12 mouse cellular contexts compared by ENCODE assay signal in genomic region chr9:77439371-77439770, GRCm38 (mm10).
A peak's percentile ranks its signal among the peaks of the same experiment; 100 is the strongest.
DNase-seq lines count a peak whose midpoint lies in the region; ATAC-seq and TF ChIP-seq lines count a peak whose summit lies in the region.
"Had no signal": no experiment of that assay in that cellular context is flagged by ENCODE, and none has a peak within 500 bp of the region (broad histone marks: within the 10 kb centered on the region; RNA-seq: fewer than 3 reads in every experiment).

No protein-coding gene starts in this region.

- no peak for DNase-seq in heart, postnatal 4 days
- peak; percentile 66 for DNase-seq in lung, postnatal 0 days (ENCODE audit: low spot score)
- DNase-seq in lung, postnatal 10 days: no peak
- DNase-seq in forebrain, postnatal 0 days: no peak
- no peak for DNase-seq in embryo, embryonic 10 days (ENCODE audit: low spot score)
- DNase-seq: cerebellum, adult 9-10 months; kidney, adult 2 months; liver, embryonic 13.5 days; right cerebral cortex, postnatal 25 days had no signal

- TF ChIP-seq CTCF in lung, postnatal 0 days (IDR thresholded peaks at IDR 0.05): no peak
- no peak for TF ChIP-seq CTCF in forebrain, postnatal 0 days (IDR thresholded peaks at IDR 0.05; ENCODE audit: low read depth)

- ATAC-seq in heart, embryonic 11.5 days (replicated peaks; ENCODE audit: insufficient number of reproducible peaks, low FRiP score, low TSS enrichment): no peak
- ATAC-seq in lung, postnatal 0 days: peak; percentile 87
- peak; percentile 5; the same call in 1 of the 2 replicates for ATAC-seq in forebrain, postnatal 0 days
- ATAC-seq in neural tube, embryonic 15.5 days (ENCODE audit: low FRiP score): no peak; the same call in 1 of the 2 replicates

- peaks cover 15% of the 10 kb centered on the region for H3K4me1 ChIP-seq in heart, embryonic 11.5 days (ENCODE audit: control insufficient read depth, insufficient read depth, low read length)
- H3K4me1 ChIP-seq in lung, postnatal 0 days (ENCODE audit: insufficient read depth, low read depth, low read length): peaks cover 13% of the 10 kb centered on the region; the same call in 1 of the 2 replicates
- H3K4me1 ChIP-seq in forebrain, postnatal 0 days (ENCODE audit: insufficient read depth): 0 out of 2 replicates have a peak, but pooled peaks cover 4% of the 10 kb centered on the region
- peaks cover 16% of the 10 kb centered on the region for H3K4me1 ChIP-seq in neural tube, embryonic 15.5 days

- TF ChIP-seq EP300 in lung, postnatal 0 days (IDR thresholded peaks at IDR 0.05): no peak

- peak overlapping the region; percentile 18; the same call in 1 of the 2 replicates for H3K9ac ChIP-seq in heart, embryonic 11.5 days (ENCODE audit: low read depth, low read length)
- no peak overlapping the region for H3K9ac ChIP-seq in lung, postnatal 0 days (replicated peaks; ENCODE audit: low read depth)
- no peak overlapping the region for H3K9ac ChIP-seq in forebrain, postnatal 0 days
- H3K9ac ChIP-seq in neural tube, embryonic 15.5 days (replicated peaks): no peak overlapping the region
- H3K9ac ChIP-seq: liver, embryonic 13.5 days had no signal

- WGBS in heart, embryonic 11.5 days (ENCODE audit: insufficient replicate concordance): 61% methylated on average over 6 of the region's 6 CpGs
- WGBS in lung, postnatal 0 days: 57% methylated on average over 6 of the region's 6 CpGs
- 91% methylated on average over 6 of the region's 6 CpGs for WGBS in forebrain, postnatal 0 days
- 74% methylated on average over 6 of the region's 6 CpGs for WGBS in neural tube, embryonic 15.5 days

- H3K27ac ChIP-seq in heart, embryonic 11.5 days (ENCODE audit: low read depth, low read length): peak overlapping the region; percentile 86
- H3K27ac ChIP-seq in lung, postnatal 0 days (ENCODE audit: low read length): peak overlapping the region; percentile 66; the same call in 1 of the 2 replicates
- H3K27ac ChIP-seq in forebrain, postnatal 0 days (ENCODE audit: low read depth, low read length): no peak overlapping the region
- H3K27ac ChIP-seq in neural tube, embryonic 15.5 days (replicated peaks): peak overlapping the region; percentile 78
- H3K27ac ChIP-seq: liver, embryonic 13.5 days had no signal

- H3K4me3 ChIP-seq in heart, embryonic 11.5 days (ENCODE audit: low read depth, low read length): no peak overlapping the region
- no peak overlapping the region for H3K4me3 ChIP-seq in lung, postnatal 0 days (ENCODE audit: low read depth, low read length)
- no peak overlapping the region for H3K4me3 ChIP-seq in forebrain, postnatal 0 days (ENCODE audit: low read depth, low read length)
- no peak overlapping the region for H3K4me3 ChIP-seq in neural tube, embryonic 15.5 days (replicated peaks)
- H3K4me3 ChIP-seq: erythroblast, embryonic 14.5 days; liver, embryonic 13.5 days had no signal

- H3K27me3 ChIP-seq in heart, embryonic 11.5 days (ENCODE audit: control insufficient read depth, insufficient read depth, low read length): no peaks in the 10 kb centered on the region
- no peaks in the 10 kb centered on the region for H3K27me3 ChIP-seq in lung, postnatal 0 days (replicated peaks; ENCODE audit: insufficient read depth, low read length)
- H3K27me3 ChIP-seq in forebrain, postnatal 0 days (ENCODE audit: insufficient read depth, low read length): no peaks in the 10 kb centered on the region
- H3K27me3 ChIP-seq in neural tube, embryonic 15.5 days (replicated peaks): no peaks in the 10 kb centered on the region
- H3K27me3 ChIP-seq: liver, embryonic 13.5 days had no signal

- H3K9me3 ChIP-seq in heart, embryonic 11.5 days (replicated peaks; ENCODE audit: control insufficient read depth, low read length): no peaks in the 10 kb centered on the region
- no peaks in the 10 kb centered on the region for H3K9me3 ChIP-seq in lung, postnatal 0 days (ENCODE audit: low read length)
- H3K9me3 ChIP-seq in forebrain, postnatal 0 days (ENCODE audit: low read length): no peaks in the 10 kb centered on the region
- H3K9me3 ChIP-seq in neural tube, embryonic 15.5 days (replicated peaks): no peaks in the 10 kb centered on the region
- H3K9me3 ChIP-seq: liver, embryonic 13.5 days had no signal

- peak overlapping the region; percentile 50 for H3K4me2 ChIP-seq in heart, embryonic 11.5 days
- H3K4me2 ChIP-seq in lung, postnatal 0 days (replicated peaks; ENCODE audit: low read depth, low read length): 0 out of 2 replicates have a peak overlapping the region, but pooled peaks have one; percentile 29
- H3K4me2 ChIP-seq in forebrain, postnatal 0 days (ENCODE audit: low read depth): no peak overlapping the region
- no peak overlapping the region for H3K4me2 ChIP-seq in neural tube, embryonic 15.5 days
- H3K4me2 ChIP-seq: liver, embryonic 13.5 days had no signal

- peaks cover 3% of the 10 kb centered on the region; the same call in 1 of the 2 replicates for H3K36me3 ChIP-seq in heart, embryonic 11.5 days (ENCODE audit: control insufficient read depth, insufficient read depth, low read length)
- no peaks in the 10 kb centered on the region for H3K36me3 ChIP-seq in lung, postnatal 0 days (ENCODE audit: insufficient read depth, low read length)
- 0 out of 2 replicates have a peak, but pooled peaks cover 6% of the 10 kb centered on the region for H3K36me3 ChIP-seq in forebrain, postnatal 0 days (ENCODE audit: insufficient read depth)
- peaks cover under 1% of the 10 kb centered on the region; the same call in 1 of the 2 replicates for H3K36me3 ChIP-seq in neural tube, embryonic 15.5 days
- H3K36me3 ChIP-seq: liver, embryonic 13.5 days had no signal

Comparison
In these comparisons a context has a peak if more than half of its experiments do, and no peak if none do; other contexts are left out.
1. ATAC-seq: peak in lung, postnatal 0 days (single experiment) and forebrain, postnatal 0 days (single experiment); none in heart, embryonic 11.5 days (single experiment) and neural tube, embryonic 15.5 days (single experiment).
2. H3K4me2 ChIP-seq: peak in heart, embryonic 11.5 days (single experiment) and lung, postnatal 0 days (single experiment); none in forebrain, postnatal 0 days (single experiment) and neural tube, embryonic 15.5 days (single experiment).